ENCODE assay signal across 9 mouse cellular contexts in genomic region chr10:40192010-40192935, GRCm38 (mm10). TPM values are rescaled to one million over a fixed set of nuclear protein-coding genes. Genes with fewer than 3 reads are reported as not detected.
DNase-seq lines count a peak whose midpoint lies in the region; ATAC-seq and TF ChIP-seq lines count a peak whose summit lies in the region.
"Had no signal": no experiment of that assay in that cellular context is flagged by ENCODE, and none has a peak within 500 bp of the region (broad histone marks: within the 10 kb centered on the region; RNA-seq: fewer than 3 reads in every experiment).

No protein-coding gene starts in this region.

- 0 out of 2 replicates have a peak overlapping the region, but pooled peaks have one; percentile 13 for H3K9ac ChIP-seq in heart, embryonic 13.5 days
- H3K9ac ChIP-seq in neural tube, embryonic 11.5 days (ENCODE audit: low read length), result no peak overlapping the region
- H3K9ac ChIP-seq in liver, embryonic 12.5 days, result peak overlapping the region; percentile 45; the same call in 1 of the 2 replicates
- no peak overlapping the region for H3K9ac ChIP-seq in stomach, postnatal 0 days (ENCODE audit: low read length)
- H3K9ac ChIP-seq: midbrain, embryonic 12.5 days had no signal

- no peak for TF ChIP-seq CTCF in stomach, postnatal 0 days (IDR thresholded peaks at IDR 0.05; ENCODE audit: low read depth)

- H3K27me3 ChIP-seq in heart, embryonic 13.5 days (replicated peaks), result peaks cover 9% of the 10 kb centered on the region; the same call in 1 of the 2 replicates
- no peaks in the 10 kb centered on the region for H3K27me3 ChIP-seq in neural tube, embryonic 11.5 days (ENCODE audit: control insufficient read depth, insufficient read depth, low read length)
- H3K27me3 ChIP-seq in liver, embryonic 12.5 days (replicated peaks), result peaks cover 23% of the 10 kb centered on the region
- no peaks in the 10 kb centered on the region for H3K27me3 ChIP-seq in stomach, postnatal 0 days (ENCODE audit: control insufficient read depth, insufficient read depth, low read length)
- H3K27me3 ChIP-seq: midbrain, embryonic 12.5 days had no signal

- 50% methylated on average over 18 of the region's 18 CpGs for WGBS in heart, embryonic 13.5 days
- 53% methylated on average over 18 of the region's 18 CpGs for WGBS in neural tube, embryonic 11.5 days
- 17% methylated on average over 18 of the region's 18 CpGs for WGBS in liver, embryonic 12.5 days (ENCODE audit: insufficient replicate concordance)
- WGBS in stomach, postnatal 0 days, result 47% methylated on average over 18 of the region's 18 CpGs

- no peaks in the 10 kb centered on the region for H3K36me3 ChIP-seq in heart, embryonic 13.5 days
- no peaks in the 10 kb centered on the region for H3K36me3 ChIP-seq in neural tube, embryonic 11.5 days (ENCODE audit: control insufficient read depth, insufficient read depth, low read length)
- H3K36me3 ChIP-seq in liver, embryonic 12.5 days, result no peaks in the 10 kb centered on the region
- H3K36me3 ChIP-seq in stomach, postnatal 0 days (ENCODE audit: control insufficient read depth, insufficient read depth, low read length), result no peaks in the 10 kb centered on the region
- H3K36me3 ChIP-seq: midbrain, embryonic 12.5 days had no signal

- TF ChIP-seq EP300 in stomach, postnatal 0 days (optimal IDR thresholded peaks at IDR 0.05), result no peak

- no peak for ATAC-seq in heart, embryonic 13.5 days (ENCODE audit: extremely low read depth, insufficient number of reproducible peaks, low FRiP score, low TSS enrichment)
- ATAC-seq in neural tube, embryonic 11.5 days (ENCODE audit: insufficient read depth, low FRiP score, low TSS enrichment), result no peak
- ATAC-seq in liver, embryonic 12.5 days, result no peak
- no peak for ATAC-seq in stomach, postnatal 0 days (ENCODE audit: low FRiP score, low TSS enrichment)

- DNase-seq in heart, postnatal 4 days, result no peak
- no peak for DNase-seq in neural tube, embryonic 11.5 days (ENCODE audit: low spot score)
- DNase-seq in neural tube, embryonic 10.5 days (ENCODE audit: extremely low spot score, low spot score), result no peak
- DNase-seq in stomach, postnatal 0 days (ENCODE audit: low spot score), result no peak
- no peak for DNase-seq in left cerebral cortex, adult 8-10 months (ENCODE audit: low spot score in 2 of 2)
- DNase-seq in cerebellum, adult 9-10 months, result no peak

- H3K9me3 ChIP-seq in heart, embryonic 13.5 days, result no peaks in the 10 kb centered on the region
- no peaks in the 10 kb centered on the region for H3K9me3 ChIP-seq in neural tube, embryonic 11.5 days (ENCODE audit: control insufficient read depth, low read length)
- no peaks in the 10 kb centered on the region for H3K9me3 ChIP-seq in liver, embryonic 12.5 days (replicated peaks)
- no peaks in the 10 kb centered on the region for H3K9me3 ChIP-seq in stomach, postnatal 0 days (ENCODE audit: control insufficient read depth, low read length)
- H3K9me3 ChIP-seq: midbrain, embryonic 12.5 days had no signal

- H3K4me1 ChIP-seq in heart, embryonic 13.5 days, result peaks cover 6% of the 10 kb centered on the region; the same call in 1 of the 2 replicates
- H3K4me1 ChIP-seq in neural tube, embryonic 11.5 days (ENCODE audit: control insufficient read depth, insufficient read depth, low read length), result 0 out of 2 replicates have a peak, but pooled peaks cover 2% of the 10 kb centered on the region
- H3K4me1 ChIP-seq in liver, embryonic 12.5 days, result peaks cover 35% of the 10 kb centered on the region
- no peaks in the 10 kb centered on the region for H3K4me1 ChIP-seq in stomach, postnatal 0 days (replicated peaks; ENCODE audit: control insufficient read depth, insufficient read depth)
- H3K4me1 ChIP-seq: midbrain, embryonic 12.5 days had no signal

- peak overlapping the region; percentile 51 for H3K4me2 ChIP-seq in heart, embryonic 13.5 days
- peak overlapping the region; percentile 34 for H3K4me2 ChIP-seq in neural tube, embryonic 11.5 days (ENCODE audit: low read depth)
- peak overlapping the region; percentile 67 for H3K4me2 ChIP-seq in liver, embryonic 12.5 days
- H3K4me2 ChIP-seq in stomach, postnatal 0 days (replicated peaks; ENCODE audit: low read depth), result peak overlapping the region; percentile 25; the same call in 1 of the 2 replicates
- H3K4me2 ChIP-seq: midbrain, embryonic 12.5 days had no signal

- H3K4me3 ChIP-seq in heart, embryonic 13.5 days, result peak overlapping the region; percentile 15
- H3K4me3 ChIP-seq in neural tube, embryonic 11.5 days (ENCODE audit: low read depth, low read length), result no peak overlapping the region
- H3K4me3 ChIP-seq in liver, embryonic 12.5 days, result peak overlapping the region; percentile 34
- no peak overlapping the region for H3K4me3 ChIP-seq in stomach, postnatal 0 days (ENCODE audit: low read depth, low read length)
- H3K4me3 ChIP-seq: midbrain, embryonic 12.5 days had no signal

- H3K27ac ChIP-seq in heart, embryonic 13.5 days (replicated peaks), result no peak overlapping the region
- H3K27ac ChIP-seq in neural tube, embryonic 11.5 days (ENCODE audit: low read depth, low read length), result no peak overlapping the region
- H3K27ac ChIP-seq in liver, embryonic 12.5 days, result no peak overlapping the region
- no peak overlapping the region for H3K27ac ChIP-seq in stomach, postnatal 0 days (replicated peaks)
- H3K27ac ChIP-seq: midbrain, embryonic 12.5 days had no signal

RNA-seq across cellular contexts. Expression of gene Slc16a10, which starts 50.2 kb away (rescaled TPM):
- 14.9 and 19.6 TPM in 2 replicates for polyA plus RNA-seq in heart, embryonic 13.5 days (2015; fragmentation: Nextera tagmentation; extraction: Ambion mirVana)
- total RNA-seq in heart, postnatal 4 days (2021), result 10 to 100 TPM; 12.9 to 14.3 TPM
- polyA plus RNA-seq in neural tube, embryonic 11.5 days (2014; fragmentation: Nextera tagmentation; extraction: Ambion mirVana), result 3.8 and 4.4 TPM in 2 replicates
- polyA plus RNA-seq in liver, embryonic 12.5 days (2016; fragmentation: Nextera tagmentation; extraction: Ambion mirVana), result 93.9 and 99.9 TPM in 2 replicates
- 2.5 and 2.6 TPM in 2 replicates for polyA plus RNA-seq in stomach, postnatal 0 days (2015; fragmentation: Nextera tagmentation; extraction: Ambion mirVana)
- total RNA-seq in left cerebral cortex, adult 8-10 months (2022), result 1 to 10 TPM; 2.9 to 4.5 (median 3.6) TPM

RNA-seq across cellular contexts. Expression of gene Rpf2, which starts 54.6 kb away (rescaled TPM):
- polyA plus RNA-seq in heart, embryonic 13.5 days (2015; fragmentation: Nextera tagmentation; extraction: Ambion mirVana), result 42.6 and 45.6 TPM in 2 replicates
- 10 to 100 TPM; 14.6 to 20.2 TPM for total RNA-seq in heart, postnatal 4 days (2021)
- 85.7 and 87.0 TPM in 2 replicates for polyA plus RNA-seq in neural tube, embryonic 11.5 days (2014; fragmentation: Nextera tagmentation; extraction: Ambion mirVana)
- 71.2 and 72.4 TPM in 2 replicates for polyA plus RNA-seq in liver, embryonic 12.5 days (2016; fragmentation: Nextera tagmentation; extraction: Ambion mirVana)
- polyA plus RNA-seq in stomach, postnatal 0 days (2015; fragmentation: Nextera tagmentation; extraction: Ambion mirVana), result 31.5 and 33.6 TPM in 2 replicates
- 10 to 100 TPM; 15.9 to 22.5 (median 17.5) TPM for total RNA-seq in left cerebral cortex, adult 8-10 months (2022)

Comparison
In these comparisons a context has a peak if more than half of its experiments do, and no peak if none do; other contexts are left out.
1. H3K4me3 ChIP-seq: peak in heart, embryonic 13.5 days (single experiment) and liver, embryonic 12.5 days (single experiment); none in neural tube, embryonic 11.5 days (single experiment) and stomach, postnatal 0 days (single experiment).
2. H3K9ac ChIP-seq: peak in heart, embryonic 13.5 days (single experiment) and liver, embryonic 12.5 days (single experiment); none in neural tube, embryonic 11.5 days (single experiment) and stomach, postnatal 0 days (single experiment).
3. Peak in every context shown above with its lines, with median percentiles within 50 percentile points of each other: H3K4me2 ChIP-seq.